Mouse (Mus musculus) hindbrain, embryonic 11.5 days (tissue): ENCODE results near the gene Hnrnpr. TPM values are rescaled to one million over a fixed set of nuclear protein-coding genes. Genes with fewer than 3 reads are reported as not detected.
A peak's percentile ranks its signal among the peaks of the same experiment; 100 is the strongest.

Experiments
- ATAC-seq: fragments of 200-750 bp; cut with Nextera tagmentation; 2 replicates; pipeline ENCODE4 v1.8.0; 2017; ENCODE audit warnings: mild to moderate bottlenecking, moderate TSS enrichment, moderate library complexity; ENCODE audit not compliant: low FRiP score
- DNase-seq: peaks from one replicate; pipeline ENCODE4 v3.0.0-alpha.2; 2015; ENCODE audit warnings: low spot score
- H3K27ac ChIP-seq: fragments of 300-500 bp; sonication (generic); 2 replicates; pipeline ENCODE4 v1.5.1; 2014; ENCODE audit warnings: mild to moderate bottlenecking, low read depth, low read length
- H3K27me3 ChIP-seq: fragments of 300-500 bp; sonication (generic); 2 replicates; pipeline ENCODE4 v1.6.1; 2014; ENCODE audit warnings: mild to moderate bottlenecking, low read length, moderate library complexity, mixed read lengths; ENCODE audit not compliant: control insufficient read depth, insufficient read depth
- H3K36me3 ChIP-seq: fragments of 300-500 bp; sonication (generic); 2 replicates; pipeline ENCODE4 v1.6.1; 2014; ENCODE audit warnings: mild to moderate bottlenecking, low read length, moderate library complexity, mixed read lengths; ENCODE audit not compliant: control insufficient read depth, insufficient read depth
- H3K4me1 ChIP-seq: fragments of 300-500 bp; sonication (generic); replicated peaks from 2 replicates; pipeline ENCODE4 v1.6.1; 2014; ENCODE audit warnings: low read length, mixed read lengths; ENCODE audit not compliant: control insufficient read depth, insufficient read depth
- H3K4me2 ChIP-seq: fragments of 300-500 bp; sonication (generic); replicated peaks from 2 replicates; pipeline ENCODE4 v1.6.1; 2014; ENCODE audit warnings: mild to moderate bottlenecking, low read depth, low read length
- H3K4me3 ChIP-seq: fragments of 300-500 bp; sonication (generic); 2 replicates; pipeline ENCODE4 v1.5.1; 2014; ENCODE audit warnings: low read depth, low read length
- H3K9ac ChIP-seq: fragments of 300-500 bp; sonication (generic); 2 replicates; pipeline ENCODE4 v1.6.1; 2014; ENCODE audit warnings: low read depth, low read length
- H3K9me3 ChIP-seq: fragments of 300-500 bp; sonication (generic); 2 replicates; pipeline ENCODE4 v1.6.1; 2016; ENCODE audit warnings: low read length; ENCODE audit not compliant: control insufficient read depth
- WGBS: fragments of 180-500 bp; shearing (Covaris S2); extraction: QIAGEN DNeasy Blood & Tissue Kit; methylation state at CpG from one replicate; pipeline ENCODE4 v1.1.7; 2014; 5-methylcytosine and 5-hydroxymethylcytosine counted together
- polyA plus RNA-seq: library from polyadenylated mRNA; unstranded; fragments of >200 nt; fragmentation: Nextera tagmentation; extraction: Ambion mirVana; gene quantifications from 2 replicates; pipeline ENCODE4 v1.2.1, GENCODE M21; 2014

The Hnrnpr gene
- polyA plus RNA-seq, 1 experiment from 2014 or later, result 200 TPM

DNA sequence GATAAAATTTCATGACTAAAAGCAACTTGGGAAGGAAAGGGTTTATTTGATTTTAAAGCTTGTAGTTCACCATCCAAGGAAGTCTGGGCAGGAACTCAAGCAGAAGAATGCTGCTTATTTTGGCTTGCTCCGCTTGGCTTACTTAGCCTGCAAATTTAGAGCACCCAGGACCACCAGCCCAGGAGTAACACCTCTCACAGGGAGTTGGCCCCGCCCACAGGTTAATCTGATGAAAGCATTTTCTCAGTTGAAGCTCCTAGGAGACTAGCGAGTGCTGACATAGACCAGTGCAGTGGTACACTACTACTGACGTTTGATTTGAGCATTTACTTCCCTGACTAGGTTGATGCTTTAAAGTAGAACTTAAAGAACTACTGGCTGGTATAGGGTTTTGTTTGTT, 26.4 kb downstream of the Hnrnpr start:
- Histone ChIP-seq H3K4me1 (no peaks in the 10 kb centered on the region), H3K4me3 (no peak overlapping the region), H3K36me3 (0 out of 2 replicates have a peak, but pooled peaks cover 3% of the 10 kb centered on the region), H3K9ac (no peak overlapping the region), H3K27ac (no peak overlapping the region), H3K9me3 (no peaks in the 10 kb centered on the region), H3K27me3 (no peaks in the 10 kb centered on the region), H3K4me2 (no peak overlapping the region)
- WGBS, result 82% methylated on average over 4 of the region's 4 CpGs
- no peak for DNase-seq
- ATAC-seq, result no peak

DNA sequence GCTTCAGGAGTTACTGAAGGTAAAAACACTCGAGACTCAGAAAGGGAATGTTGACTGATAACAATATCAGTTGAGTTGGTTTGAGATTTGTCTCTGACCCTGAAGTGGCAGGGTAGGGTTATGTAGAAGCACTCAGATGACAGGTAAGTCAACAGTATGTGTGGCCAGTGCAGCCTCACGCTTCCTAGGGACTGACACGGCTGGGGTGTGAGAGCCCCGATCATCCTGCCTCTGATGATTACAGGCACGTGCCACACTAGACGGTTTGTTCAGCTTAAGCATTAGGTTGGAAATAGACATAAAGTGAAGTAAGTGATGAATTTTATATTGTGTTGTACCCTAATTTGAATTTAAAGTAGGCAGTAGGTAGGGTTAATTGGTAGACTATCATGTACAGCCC, 38.9 kb downstream of the Hnrnpr start:
- H3K4me1 ChIP-seq, result no peaks in the 10 kb centered on the region
- H3K36me3 ChIP-seq, result 0 out of 2 replicates have a peak, but pooled peaks cover 3% of the 10 kb centered on the region
- no peak overlapping the region for H3K27ac ChIP-seq
- DNase-seq (no peak), ATAC-seq (no peak)
- no peaks in the 10 kb centered on the region for H3K9me3 ChIP-seq
- no peak overlapping the region for H3K4me2 ChIP-seq
- no peaks in the 10 kb centered on the region for H3K27me3 ChIP-seq
- 91% methylated on average over 6 of the region's 6 CpGs for WGBS
- H3K9ac ChIP-seq, result no peak overlapping the region
- no peak overlapping the region for H3K4me3 ChIP-seq

DNA sequence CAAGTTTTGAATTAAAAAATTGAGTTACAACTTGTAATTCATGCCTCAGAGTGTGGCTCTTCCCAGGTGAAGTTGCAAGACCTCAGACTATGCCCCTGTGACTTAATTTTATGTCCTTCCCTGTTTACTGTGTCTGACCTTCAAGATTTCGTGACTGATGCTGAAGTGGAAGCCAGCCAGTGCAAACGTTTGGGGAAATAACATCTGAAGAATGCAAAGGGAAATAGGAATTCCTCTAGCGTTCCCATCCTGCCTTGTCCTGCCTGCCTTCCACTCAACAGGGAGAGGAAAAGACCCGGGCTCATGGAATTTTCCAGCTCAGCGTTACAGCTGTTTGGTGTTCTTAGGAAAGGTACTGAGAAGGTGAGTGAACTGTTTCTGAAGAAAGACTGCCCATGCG, 46.3 kb downstream of the Hnrnpr start:
- 85% methylated on average over 6 of the region's 6 CpGs for WGBS
- Histone ChIP-seq H3K27ac (no peak overlapping the region), H3K27me3 (no peaks in the 10 kb centered on the region), H3K4me2 (no peak overlapping the region), H3K36me3 (no peaks in the 10 kb centered on the region), H3K9ac (no peak overlapping the region), H3K4me3 (no peak overlapping the region), H3K9me3 (no peaks in the 10 kb centered on the region), H3K4me1 (no peaks in the 10 kb centered on the region)
- ATAC-seq (no peak), DNase-seq (no peak)

GRCm38 (mm10) chr4:136357429-136357828, 46.7 kb downstream of the Hnrnpr start:
- H3K27ac ChIP-seq, result no peak overlapping the region
- no peaks in the 10 kb centered on the region for H3K9me3 ChIP-seq
- H3K4me1 ChIP-seq, result no peaks in the 10 kb centered on the region
- over 99% methylated on average over 4 of the region's 4 CpGs for WGBS
- no peak overlapping the region for H3K4me2 ChIP-seq
- no peaks in the 10 kb centered on the region for H3K27me3 ChIP-seq
- no peak for ATAC-seq
- H3K4me3 ChIP-seq, result no peak overlapping the region
- no peak for DNase-seq
- H3K9ac ChIP-seq, result no peak overlapping the region
- no peaks in the 10 kb centered on the region for H3K36me3 ChIP-seq

DNA sequence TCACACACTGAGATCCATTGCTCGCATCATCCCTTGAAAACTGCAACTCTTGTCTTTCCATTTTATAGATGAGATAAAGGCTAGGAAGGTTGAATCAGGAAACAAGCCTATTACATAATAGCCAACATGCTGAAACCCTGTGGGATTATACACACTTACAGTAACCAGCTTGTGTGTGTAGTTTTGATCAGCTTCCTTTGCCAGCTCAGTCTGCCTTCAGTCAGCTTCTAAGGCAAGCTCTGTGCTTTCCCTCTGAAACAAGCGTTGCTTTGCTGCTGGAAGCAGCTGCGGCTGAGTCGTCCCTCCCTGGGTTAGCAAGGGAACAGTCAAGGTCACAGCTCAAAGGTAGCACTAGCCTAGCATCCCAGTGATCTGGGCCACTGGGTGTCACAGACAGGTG, 57.1 kb downstream of the Hnrnpr start:
- 71% methylated on average over 4 of the region's 4 CpGs for WGBS
- H3K4me2 ChIP-seq, result no peak overlapping the region
- no peak for ATAC-seq

DNA sequence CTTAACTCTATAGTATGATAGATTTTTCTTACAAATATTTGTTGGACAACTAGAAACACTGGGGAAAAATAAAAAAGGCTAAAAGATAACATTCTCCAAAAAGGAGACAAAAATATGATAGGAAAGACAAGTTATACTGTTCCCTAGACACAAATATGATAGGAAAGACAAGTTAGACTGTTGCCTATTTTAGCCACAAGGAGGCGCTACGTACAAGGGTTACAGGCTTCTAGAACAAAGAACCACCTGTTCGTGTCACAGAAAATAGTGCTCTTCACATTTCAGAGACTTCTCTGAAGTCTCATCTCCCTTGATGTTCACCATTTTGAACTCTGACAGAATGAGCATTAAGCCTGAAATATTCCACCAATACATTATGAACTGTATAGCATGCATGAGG, 59.0 kb downstream of the Hnrnpr start:
- DNase-seq (peak; percentile 82), ATAC-seq (no peak)
- Histone ChIP-seq H3K4me1 (no peaks in the 10 kb centered on the region), H3K9ac (no peak overlapping the region), H3K4me2 (no peak overlapping the region), H3K36me3 (no peaks in the 10 kb centered on the region), H3K27ac (no peak overlapping the region), H3K4me3 (no peak overlapping the region), H3K9me3 (no peaks in the 10 kb centered on the region), H3K27me3 (no peaks in the 10 kb centered on the region)
- WGBS, result 4% methylated on average over 3 of the region's 3 CpGs

More for the DNA sequence above, 57.1 kb downstream of the Hnrnpr start:
- Histone ChIP-seq H3K4me3 (no peak overlapping the region), H3K9ac (no peak overlapping the region), H3K9me3 (no peaks in the 10 kb centered on the region), H3K27me3 (no peaks in the 10 kb centered on the region), H3K4me1 (no peaks in the 10 kb centered on the region), H3K27ac (no peak overlapping the region), H3K36me3 (no peaks in the 10 kb centered on the region)
- no peak for DNase-seq

DNA sequence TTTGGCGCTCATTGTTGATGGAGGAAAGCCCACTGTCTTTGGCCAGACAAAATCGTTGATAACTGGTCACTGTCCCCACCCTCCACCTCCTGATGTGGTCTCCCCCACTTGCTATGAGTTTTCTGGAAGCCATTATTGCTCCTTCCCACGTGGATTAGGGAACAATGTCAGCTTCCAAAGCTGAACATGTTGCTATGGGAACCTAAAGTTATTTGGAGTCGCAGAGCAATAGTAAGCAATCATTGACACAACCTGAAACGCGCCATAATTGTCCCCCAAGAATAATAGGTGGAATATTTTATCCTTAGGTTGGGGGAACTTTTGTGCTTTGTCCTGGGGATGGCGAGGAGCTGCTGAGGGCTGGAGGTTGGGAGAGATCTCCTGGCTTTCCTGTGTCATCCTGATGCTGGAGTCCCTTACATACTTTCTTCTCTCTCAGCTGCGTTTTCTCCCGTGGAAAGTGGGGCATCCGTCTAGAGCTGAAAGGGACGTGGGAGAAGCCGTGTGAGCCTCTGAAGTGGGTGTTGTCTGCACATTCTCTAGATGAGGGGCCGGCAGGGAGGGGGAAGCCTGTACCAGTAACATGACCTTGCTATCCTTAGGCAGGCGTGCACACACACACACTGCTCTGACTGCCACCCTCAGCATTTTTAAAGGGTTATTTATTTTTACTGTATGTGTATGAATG, 62.9 kb downstream of the Hnrnpr start:
- Histone ChIP-seq H3K27me3 (no peaks in the 10 kb centered on the region), H3K9ac (no peak overlapping the region), H3K27ac (no peak overlapping the region), H3K9me3 (no peaks in the 10 kb centered on the region), H3K4me1 (no peaks in the 10 kb centered on the region), H3K4me2 (no peak overlapping the region), H3K36me3 (no peaks in the 10 kb centered on the region), H3K4me3 (no peak overlapping the region)
- DNase-seq (no peak), ATAC-seq (no peak)
- WGBS, result 48% methylated on average over 14 of the region's 14 CpGs

- H3K4me2 ChIP-seq, result no peak overlapping the region
- H3K9ac ChIP-seq, result no peak overlapping the region
- no peak for ATAC-seq
- no peak overlapping the region for H3K4me3 ChIP-seq
- no peaks in the 10 kb centered on the region for H3K36me3 ChIP-seq
- no peak for DNase-seq
- H3K27me3 ChIP-seq, result no peaks in the 10 kb centered on the region
- 95% methylated on average over 5 of the region's 5 CpGs for WGBS
- H3K27ac ChIP-seq, result no peak overlapping the region
- H3K4me1 ChIP-seq, result no peaks in the 10 kb centered on the region
- H3K9me3 ChIP-seq, result no peaks in the 10 kb centered on the region
Observed at GRCm38 (mm10) chr4:136377001-136377400, 66.3 kb downstream of the Hnrnpr start.

DNA sequence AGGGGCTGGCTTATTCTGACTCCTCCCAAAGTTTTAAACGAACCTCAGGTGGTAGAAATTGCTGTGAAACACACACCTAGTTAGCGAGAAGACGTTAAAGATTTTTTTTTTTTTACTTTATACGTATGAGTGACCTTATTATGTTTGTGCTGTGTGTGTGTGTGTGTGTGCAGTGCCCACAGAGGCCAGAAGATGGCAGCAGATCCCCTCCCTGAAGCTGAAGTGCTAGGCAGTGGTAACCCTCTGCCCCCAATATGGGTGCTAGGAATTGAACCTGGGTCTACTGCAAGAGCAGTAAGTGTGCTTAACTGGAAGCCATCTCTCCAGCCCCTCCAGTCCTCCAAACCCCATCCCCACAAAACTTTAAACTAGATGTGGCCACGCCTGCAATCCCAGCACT, 72.3 kb downstream of the Hnrnpr start:
- WGBS, result 88% methylated on average over 5 of the region's 5 CpGs
- Histone ChIP-seq H3K36me3 (no peaks in the 10 kb centered on the region), H3K27ac (no peak overlapping the region), H3K9ac (no peak overlapping the region), H3K4me1 (no peaks in the 10 kb centered on the region), H3K9me3 (no peaks in the 10 kb centered on the region), H3K27me3 (no peaks in the 10 kb centered on the region), H3K4me3 (no peak overlapping the region), H3K4me2 (no peak overlapping the region)
- ATAC-seq, result no peak
- no peak for DNase-seq
